Mouse (Mus musculus) hindbrain, embryonic 14.5 days (tissue): ENCODE measurements around the gene Nup98. TPM values are rescaled to one million over a fixed set of nuclear protein-coding genes. Genes with fewer than 3 reads are reported as not detected.

Experiments used
- ATAC-seq: fragments of 200-750 bp; cut with Nextera tagmentation; 2 replicates; pipeline ENCODE4 v1.8.0; 2017; ENCODE audit warnings: moderate number of reproducible peaks, mild to moderate bottlenecking, moderate TSS enrichment, moderate library complexity; ENCODE audit not compliant: low FRiP score
- DNase-seq: peaks from one replicate; pipeline ENCODE4 v3.0.0-alpha.2; 2015; ENCODE audit warnings: low spot score
- H3K27ac ChIP-seq: fragments of 300-500 bp; sonication (generic); 2 replicates; pipeline ENCODE4 v1.5.1; 2014; ENCODE audit warnings: mild to moderate bottlenecking, moderate library complexity
- H3K27me3 ChIP-seq: fragments of 300-500 bp; sonication (generic); 2 replicates; pipeline ENCODE4 v1.6.1; 2014; ENCODE audit warnings: mild to moderate bottlenecking, low read length, mixed read lengths; ENCODE audit not compliant: control insufficient read depth, insufficient read depth
- H3K36me3 ChIP-seq: fragments of 300-500 bp; sonication (generic); replicated peaks from 2 replicates; pipeline ENCODE4 v1.6.1; 2014; ENCODE audit not compliant: control insufficient read depth, insufficient read depth
- H3K4me1 ChIP-seq: fragments of 300-500 bp; sonication (generic); replicated peaks from 2 replicates; pipeline ENCODE4 v1.6.1; 2014; ENCODE audit warnings: antibody characterized with exemption, low read length, mixed read lengths; ENCODE audit not compliant: control insufficient read depth, insufficient read depth
- H3K4me2 ChIP-seq: fragments of 300-500 bp; sonication (generic); replicated peaks from 2 replicates; pipeline ENCODE4 v1.6.1; 2014; ENCODE audit warnings: mild to moderate bottlenecking, moderate library complexity
- H3K4me3 ChIP-seq: fragments of 300-500 bp; sonication (generic); replicated peaks from 2 replicates; pipeline ENCODE4 v1.5.1; 2014; ENCODE audit warnings: mild to moderate bottlenecking, low read length
- H3K9ac ChIP-seq: fragments of 300-500 bp; sonication (generic); 2 replicates; pipeline ENCODE4 v1.6.1; 2014
- H3K9me3 ChIP-seq: fragments of 300-500 bp; sonication (generic); 2 replicates; pipeline ENCODE4 v1.6.1; 2016; ENCODE audit warnings: low read length; ENCODE audit not compliant: control insufficient read depth
- WGBS: fragments of 180-500 bp; shearing (Covaris S2); extraction: QIAGEN DNeasy Blood & Tissue Kit; methylation state at CpG from one replicate; pipeline ENCODE4 v1.1.7; 2014; 5-methylcytosine and 5-hydroxymethylcytosine counted together
- polyA plus RNA-seq: library from polyadenylated mRNA; unstranded; fragments of >200 nt; fragmentation: Nextera tagmentation; extraction: Ambion mirVana; gene quantifications from 2 replicates; pipeline ENCODE4 v1.2.1, GENCODE M21; 2014

Nup98 gene
- polyA plus RNA-seq, 1 experiment from 2014 or later, result 25.8 TPM

DNA sequence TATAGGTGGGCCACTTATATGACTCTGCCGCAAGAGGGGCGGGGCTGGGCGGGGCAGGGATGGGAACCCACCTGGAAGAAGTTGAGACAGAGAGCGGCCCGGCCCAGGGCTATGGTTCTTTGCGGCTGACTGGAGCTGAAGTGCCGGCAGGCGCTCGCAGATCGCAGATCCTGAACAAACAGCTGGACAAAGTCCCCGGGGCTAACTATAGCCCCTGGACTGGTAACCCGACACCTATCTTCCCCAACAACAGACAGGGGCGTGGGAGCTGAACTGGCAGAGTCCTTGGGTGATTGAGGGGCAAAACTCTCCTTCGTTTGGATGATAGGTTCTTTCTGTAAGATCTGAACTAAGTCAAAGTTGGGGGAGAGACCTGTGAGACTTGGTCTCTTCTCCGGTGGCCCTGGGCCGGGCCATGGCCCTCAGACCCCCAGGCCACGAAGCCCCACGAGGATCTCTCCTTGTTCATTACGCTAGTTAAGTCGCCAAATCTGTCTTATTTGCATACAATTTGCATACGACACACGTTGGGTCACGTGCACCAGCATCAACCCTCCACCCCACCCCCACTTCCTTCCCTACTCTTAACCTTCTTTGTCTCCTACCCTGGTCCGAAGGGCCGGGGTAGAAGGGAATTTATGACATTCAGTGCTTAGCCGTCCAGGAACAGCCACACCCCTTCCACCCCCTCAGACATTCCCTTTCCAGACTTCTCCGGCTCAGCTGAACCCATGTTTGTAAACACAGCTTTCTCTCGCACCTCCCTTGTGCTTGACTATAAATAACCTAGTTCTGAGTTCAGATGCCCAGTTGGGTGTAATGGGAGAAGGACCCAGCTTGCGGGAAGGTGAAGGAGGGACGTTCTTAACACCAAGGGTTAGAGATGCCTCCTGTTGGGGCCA is 110.0 kb downstream of the Nup98 start:
- Histone ChIP-seq H3K27ac (no peak overlapping the region), H3K9ac (no peak overlapping the region), H3K4me3 (no peak overlapping the region), H3K36me3 (no peaks in the 10 kb centered on the region), H3K9me3 (no peaks in the 10 kb centered on the region), H3K27me3 (no peaks in the 10 kb centered on the region), H3K4me1 (peaks cover 5% of the 10 kb centered on the region), H3K4me2 (peak overlapping the region; percentile 43)
- WGBS, result 6% methylated on average over 30 of the region's 30 CpGs
- ATAC-seq (peak; percentile 28), DNase-seq (no peak)

DNA sequence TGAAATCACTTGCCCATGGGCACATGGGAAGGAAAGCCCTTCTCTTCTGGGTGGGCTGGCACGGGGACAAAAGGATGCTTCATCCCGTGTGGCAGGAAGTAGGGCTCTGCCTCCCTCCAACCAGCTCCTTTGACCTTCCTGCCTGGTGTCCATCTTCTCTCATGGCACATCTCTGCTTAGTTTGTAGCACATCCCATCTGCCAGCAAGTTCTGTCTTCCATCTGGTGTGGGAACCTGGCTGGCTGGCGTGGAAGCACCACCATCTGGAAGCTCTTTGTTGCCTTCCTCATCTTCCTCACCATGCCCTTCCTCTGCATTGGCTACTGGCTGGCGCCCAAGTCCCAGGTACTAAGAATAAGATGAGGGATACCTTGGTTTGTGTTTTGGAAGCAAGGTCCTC is 122.6 kb downstream of the Nup98 start:
- Histone ChIP-seq H3K9me3 (no peaks in the 10 kb centered on the region), H3K9ac (no peak overlapping the region), H3K36me3 (peaks cover 35% of the 10 kb centered on the region), H3K4me2 (no peak overlapping the region), H3K4me3 (no peak overlapping the region), H3K27me3 (no peaks in the 10 kb centered on the region), H3K4me1 (no peaks in the 10 kb centered on the region), H3K27ac (no peak overlapping the region)
- WGBS, result 92% methylated on average over 4 of the region's 4 CpGs
- no peak for ATAC-seq
- no peak for DNase-seq

GRCm38 (mm10) chr7:102084041-102084696 is 125.8 kb downstream of the Nup98 start:
- Histone ChIP-seq H3K4me1 (no peaks in the 10 kb centered on the region), H3K4me3 (no peak overlapping the region), H3K36me3 (peaks cover 60% of the 10 kb centered on the region), H3K9me3 (no peaks in the 10 kb centered on the region), H3K27ac (no peak overlapping the region), H3K4me2 (no peak overlapping the region), H3K27me3 (no peaks in the 10 kb centered on the region), H3K9ac (no peak overlapping the region)
- 94% methylated on average over 26 of the region's 26 CpGs for WGBS
- ATAC-seq (no peak; the same call in 1 of the 2 replicates), DNase-seq (no peak)

DNA sequence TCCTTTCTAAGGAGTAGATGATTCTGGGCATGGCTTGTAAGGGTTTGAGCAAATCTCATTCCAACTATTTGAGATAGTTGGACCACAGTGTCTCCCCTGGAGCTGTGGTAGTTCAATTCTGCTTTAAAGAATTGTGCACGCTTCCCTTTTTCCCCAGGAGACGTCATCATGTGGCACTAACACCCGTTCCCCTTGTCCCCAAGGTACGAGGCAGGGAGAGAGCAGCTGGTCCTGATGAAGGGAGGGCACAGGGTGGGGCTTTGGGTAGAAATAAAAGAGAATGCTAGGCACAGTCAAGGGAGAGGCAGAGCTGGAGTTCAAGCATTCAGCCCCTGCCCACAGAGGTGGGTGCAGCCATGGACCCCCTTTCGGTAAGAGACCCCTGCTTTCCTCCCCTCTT is 127.2 kb downstream of the Nup98 start, which contains the start of gene Trpc2:
TSS of gene Trpc2 (plus strand) at position 301 of the 400 bp plus-strand sequence.
- no peak for ATAC-seq
- no peak for DNase-seq
- Histone ChIP-seq H3K4me1 (no peaks in the 10 kb centered on the region), H3K9ac (no peak within 1 kb of the TSS), H3K4me2 (no peak within 1 kb of the TSS), H3K36me3 (peaks cover 71% of the 10 kb centered on the region), H3K9me3 (no peaks in the 10 kb centered on the region), H3K27me3 (no peaks in the 10 kb centered on the region), H3K27ac (no peak within 1 kb of the TSS), H3K4me3 (no peak within 1 kb of the TSS)
- WGBS, result 79% methylated on average over 5 of the region's 5 CpGs

- WGBS, result 95% methylated on average over 5 of the region's 5 CpGs
These were observed 128.2 kb downstream of the Nup98 start for GRCm38 (mm10) chr7:102081784-102082183.

DNA sequence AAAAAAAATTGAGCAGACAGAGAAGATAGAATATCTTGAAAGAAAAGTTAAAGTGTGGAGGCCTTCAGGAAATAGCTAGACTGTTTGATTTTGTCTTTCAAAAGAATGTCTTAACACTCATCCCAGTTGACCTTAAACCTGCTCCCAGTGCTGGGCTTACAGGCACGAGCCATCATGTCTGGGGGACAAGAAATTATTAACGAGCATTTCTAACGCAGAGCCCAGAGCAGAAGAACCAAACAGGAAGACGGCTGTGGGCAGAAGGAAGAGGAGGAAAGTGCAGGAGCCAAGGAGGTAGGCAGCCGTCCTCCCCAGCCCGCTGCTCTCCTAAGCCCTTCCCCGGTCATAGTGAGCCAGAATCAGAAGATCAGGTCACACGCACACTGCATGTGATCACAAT is 129.7 kb downstream of the Nup98 start:
- H3K36me3 ChIP-seq, result peaks cover 89% of the 10 kb centered on the region
- ATAC-seq, result no peak
- 92% methylated on average over 8 of the region's 8 CpGs for WGBS

More at GRCm38 (mm10) chr7:102081784-102082183, 128.2 kb downstream of the Nup98 start:
- Histone ChIP-seq H3K4me1 (no peaks in the 10 kb centered on the region), H3K36me3 (peaks cover 81% of the 10 kb centered on the region), H3K9me3 (no peaks in the 10 kb centered on the region), H3K9ac (no peak overlapping the region), H3K4me2 (no peak overlapping the region), H3K27me3 (no peaks in the 10 kb centered on the region), H3K4me3 (no peak overlapping the region), H3K27ac (no peak overlapping the region)
- ATAC-seq (no peak), DNase-seq (no peak)

DNA sequence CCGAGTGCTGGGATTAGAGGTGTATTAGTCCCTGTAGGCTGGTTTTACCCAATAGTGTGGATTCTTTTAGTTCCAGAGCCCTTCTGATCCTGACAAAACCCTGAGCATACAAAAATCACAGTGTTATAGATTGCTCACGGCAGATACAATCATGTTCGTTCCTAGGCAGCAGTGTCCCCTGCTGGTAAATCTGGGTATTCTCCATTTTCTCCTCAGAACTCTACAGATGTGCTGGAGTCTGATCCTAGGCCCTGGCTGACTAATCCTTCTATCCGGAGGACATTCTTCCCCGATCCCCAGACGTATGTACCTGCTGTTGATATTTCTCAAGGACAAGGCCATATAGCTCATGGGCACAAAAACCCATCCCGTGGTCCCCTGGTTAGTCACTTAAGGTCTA is 131.5 kb downstream of the Nup98 start:
- WGBS, result 78% methylated on average over 7 of the region's 7 CpGs
- Histone ChIP-seq H3K4me3 (no peak overlapping the region), H3K9ac (no peak overlapping the region), H3K27ac (no peak overlapping the region), H3K9me3 (no peaks in the 10 kb centered on the region), H3K4me2 (no peak overlapping the region), H3K4me1 (no peaks in the 10 kb centered on the region), H3K27me3 (no peaks in the 10 kb centered on the region), H3K36me3 (peaks cover 90% of the 10 kb centered on the region)
- ATAC-seq (no peak), DNase-seq (peak; percentile 52)

More for the DNA sequence above, 129.7 kb downstream of the Nup98 start:
- no peak overlapping the region for H3K27ac ChIP-seq
- no peak overlapping the region for H3K9ac ChIP-seq
- no peaks in the 10 kb centered on the region for H3K4me1 ChIP-seq
- H3K9me3 ChIP-seq, result no peaks in the 10 kb centered on the region
- H3K4me3 ChIP-seq, result no peak overlapping the region
- no peak for DNase-seq
- H3K4me2 ChIP-seq, result no peak overlapping the region
- H3K27me3 ChIP-seq, result no peaks in the 10 kb centered on the region

- no peaks in the 10 kb centered on the region for H3K9me3 ChIP-seq
- ATAC-seq (no peak), DNase-seq (no peak)
- H3K4me3 ChIP-seq, result no peak overlapping the region
- 78% methylated on average over 7 of the region's 7 CpGs for WGBS
- no peak overlapping the region for H3K9ac ChIP-seq
- H3K4me1 ChIP-seq, result no peaks in the 10 kb centered on the region
- H3K36me3 ChIP-seq, result peaks cover 91% of the 10 kb centered on the region
- no peak overlapping the region for H3K4me2 ChIP-seq
- no peak overlapping the region for H3K27ac ChIP-seq
- no peaks in the 10 kb centered on the region for H3K27me3 ChIP-seq
These were observed 133.2 kb downstream of the Nup98 start for GRCm38 (mm10) chr7:102076714-102077296.
